Mouse (Mus musculus): ENCODE measurements around the gene Serinc5.

DNA sequence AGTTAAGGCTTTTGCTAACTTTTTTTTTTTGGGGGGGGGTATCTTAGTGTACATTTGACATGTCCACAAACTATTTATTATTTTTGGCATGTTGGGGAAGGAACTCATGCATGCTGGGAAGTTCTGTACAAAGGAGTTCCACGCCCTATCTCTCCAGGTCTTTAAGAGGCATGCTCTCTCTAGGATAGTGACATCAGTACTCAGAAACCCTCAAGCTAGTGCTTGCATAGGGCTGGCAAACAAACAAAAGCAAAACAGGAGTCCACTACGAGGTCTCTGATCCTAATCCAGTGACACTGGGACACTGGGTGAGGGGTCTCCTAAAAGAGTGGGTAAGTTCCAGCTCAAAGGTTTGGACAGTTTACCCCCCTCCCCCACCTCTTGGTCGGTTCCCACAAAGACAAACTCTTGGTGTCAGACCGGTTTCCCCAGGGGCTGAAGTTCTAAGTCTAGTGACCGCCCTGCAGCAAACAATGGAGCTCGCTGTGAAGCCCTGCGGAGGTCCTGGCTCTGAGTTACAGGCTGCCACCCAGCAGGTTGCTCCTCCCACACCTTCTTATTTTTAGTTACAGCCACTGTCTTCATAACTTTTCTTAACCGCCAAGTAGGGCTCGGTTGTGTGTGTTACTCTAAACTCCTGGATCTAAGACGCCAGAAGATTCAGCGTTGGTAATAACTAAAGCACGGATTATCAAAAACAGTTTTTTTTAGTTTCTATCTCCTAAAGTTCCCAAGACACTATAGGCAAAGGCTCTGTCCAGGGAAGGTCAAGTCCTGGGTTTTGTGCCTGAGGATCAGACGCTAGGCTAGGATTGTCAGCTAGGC, 1.2 kb upstream of the Serinc5 start:
- TF ChIP-seq CTCF (IDR thresholded peaks at IDR 0.05; ENCODE audit: extremely low read depth, insufficient read depth, low read length) (no peak), POLR2A (IDR thresholded peaks at IDR 0.05; ENCODE audit: extremely low read depth, insufficient read depth, low read length) (no peak)
